Mouse (Mus musculus): Measurements from ENCODE around the gene Josd2.

GRCm38 (mm10) chr7:44428171-44428950 lies 39.4 kb upstream of the Josd2 start:
- TF ChIP-seq POLR2A (IDR thresholded peaks at IDR 0.05; ENCODE audit: insufficient read depth, low read depth, low read length) (no peak), CTCF (IDR thresholded peaks at IDR 0.05; ENCODE audit: insufficient read depth, low read depth, low read length) (no peak)

Data from olfactory bulb, adult 2 months (tissue).